Mouse (Mus musculus): Measurements from ENCODE around the gene Trim8. TPM values are rescaled to one million over a fixed set of nuclear protein-coding genes. Genes with fewer than 3 reads are reported as not detected.
A peak's percentile ranks its signal among the peaks of the same experiment; 100 is the strongest.

Gene Trim8
- polyA plus RNA-seq, 1 experiment from 2014 or later, result 17.0 TPM

- no peaks in the 10 kb centered on the region for H3K36me3 ChIP-seq (ENCODE audit: control insufficient read depth, insufficient read depth)
- peak; percentile 83 for ATAC-seq (replicated peaks; ENCODE audit: extremely low read depth, insufficient read depth, low FRiP score)
- no peaks in the 10 kb centered on the region for H3K9me3 ChIP-seq (replicated peaks; ENCODE audit: control insufficient read depth, low read length)
- no peaks in the 10 kb centered on the region for H3K27me3 ChIP-seq (ENCODE audit: control insufficient read depth, insufficient read depth, low read length)
- H3K4me3 ChIP-seq (ENCODE audit: low read length), result peak overlapping the region; percentile 95
- H3K4me2 ChIP-seq (ENCODE audit: low read depth, low read length), result peak overlapping the region; percentile 95
- H3K9ac ChIP-seq (ENCODE audit: low read length), result peak overlapping the region; percentile 96
- peaks cover 10% of the 10 kb centered on the region for H3K4me1 ChIP-seq (ENCODE audit: control insufficient read depth, insufficient read depth, low read length)
- H3K27ac ChIP-seq (ENCODE audit: low read length), result peak overlapping the region; percentile 99
- under 1% methylated on average over 45 of the region's 52 CpGs for WGBS
Measured at GRCm38 (mm10) chr19:46499836-46500580, 1.5 kb upstream of the Trim8 start.

DNA sequence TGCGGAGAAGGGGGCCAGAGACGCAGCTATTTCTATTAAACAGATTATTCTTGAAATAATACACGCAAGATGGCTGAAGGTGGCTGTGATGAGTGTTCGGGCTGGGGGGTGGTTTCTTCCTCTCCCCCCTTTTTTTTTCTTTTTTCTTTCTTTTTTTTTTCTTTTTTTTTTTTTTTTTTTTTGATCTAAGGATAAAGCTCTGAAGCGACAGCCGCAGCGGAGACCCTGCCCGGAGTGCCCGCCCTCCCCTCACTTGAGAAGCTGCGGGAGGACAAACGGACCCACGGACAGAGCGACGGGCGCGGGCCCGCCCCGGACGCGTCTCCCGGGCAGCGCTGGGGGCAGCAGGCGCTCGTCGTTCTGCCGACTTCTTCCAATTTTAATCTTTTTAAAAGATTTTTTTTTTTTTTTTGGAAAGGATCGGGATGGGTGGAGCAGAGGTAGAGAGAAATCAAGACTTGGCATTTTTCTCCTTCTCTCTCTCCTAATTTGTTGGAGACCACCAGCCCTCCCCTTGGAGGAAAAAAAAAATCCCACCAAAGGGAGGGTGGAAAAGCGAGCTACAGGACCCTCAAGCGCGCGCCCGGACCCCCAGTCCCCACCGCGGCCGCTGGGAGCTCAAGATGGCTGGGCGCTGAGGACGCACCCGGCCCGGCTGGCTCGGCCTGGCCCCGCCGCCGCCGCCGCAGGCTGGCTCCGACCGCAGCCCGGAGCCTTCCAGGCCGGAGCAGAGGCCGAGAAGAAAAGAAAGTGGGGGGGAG, 741 bp upstream of the Trim8 start:
- Histone ChIP-seq H3K27ac (ENCODE audit: low read length) (peak overlapping the region; percentile 99), H3K9ac (ENCODE audit: low read length) (peak overlapping the region; percentile 96), H3K36me3 (ENCODE audit: control insufficient read depth, insufficient read depth) (no peaks in the 10 kb centered on the region), H3K27me3 (ENCODE audit: control insufficient read depth, insufficient read depth, low read length) (no peaks in the 10 kb centered on the region), H3K9me3 (replicated peaks; ENCODE audit: control insufficient read depth, low read length) (no peaks in the 10 kb centered on the region), H3K4me1 (ENCODE audit: control insufficient read depth, insufficient read depth, low read length) (peaks cover 17% of the 10 kb centered on the region), H3K4me3 (ENCODE audit: low read length) (peak overlapping the region; percentile 95), H3K4me2 (ENCODE audit: low read depth, low read length) (peak overlapping the region; percentile 95)
- under 1% methylated on average over 48 of the region's 50 CpGs for WGBS
- ATAC-seq (replicated peaks; ENCODE audit: extremely low read depth, insufficient read depth, low FRiP score), result peak; percentile 1

GRCm38 (mm10) chr19:46502069-46502455, 560 bp downstream of the Trim8 start:
- WGBS, result 0% methylated on average over 45 of the region's 46 CpGs

DNA sequence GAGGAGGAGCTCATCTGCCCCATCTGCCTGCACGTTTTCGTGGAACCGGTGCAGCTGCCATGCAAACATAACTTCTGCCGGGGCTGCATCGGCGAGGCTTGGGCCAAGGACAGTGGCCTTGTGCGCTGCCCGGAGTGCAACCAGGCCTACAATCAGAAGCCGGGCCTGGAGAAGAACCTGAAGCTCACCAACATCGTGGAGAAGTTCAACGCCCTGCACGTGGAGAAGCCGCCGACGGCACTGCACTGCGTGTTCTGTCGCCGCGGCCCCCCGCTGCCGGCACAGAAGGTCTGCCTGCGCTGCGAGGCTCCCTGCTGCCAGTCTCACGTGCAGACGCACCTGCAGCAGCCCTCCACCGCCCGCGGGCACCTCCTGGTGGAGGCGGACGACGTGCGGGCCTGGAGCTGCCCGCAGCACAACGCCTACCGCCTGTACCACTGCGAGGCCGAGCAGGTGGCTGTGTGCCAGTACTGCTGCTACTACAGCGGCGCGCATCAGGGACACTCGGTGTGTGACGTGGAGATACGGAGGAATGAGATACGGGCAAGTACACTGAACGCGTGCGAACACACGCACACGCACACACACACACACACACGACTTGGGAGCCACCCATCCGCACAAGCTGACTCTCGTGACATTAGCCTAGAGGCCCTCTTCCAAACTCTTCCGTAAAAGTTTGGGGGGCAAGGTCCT, 1.1 kb downstream of the Trim8 start:
- Histone ChIP-seq H3K4me1 (ENCODE audit: control insufficient read depth, insufficient read depth, low read length) (peaks cover 36% of the 10 kb centered on the region), H3K27ac (ENCODE audit: low read length) (peak overlapping the region; percentile 99), H3K27me3 (ENCODE audit: control insufficient read depth, insufficient read depth, low read length) (no peaks in the 10 kb centered on the region), H3K9ac (ENCODE audit: low read length) (peak overlapping the region; percentile 99), H3K9me3 (replicated peaks; ENCODE audit: control insufficient read depth, low read length) (no peaks in the 10 kb centered on the region), H3K4me3 (ENCODE audit: low read length) (peak overlapping the region; percentile 95), H3K36me3 (ENCODE audit: control insufficient read depth, insufficient read depth) (peaks cover 9% of the 10 kb centered on the region), H3K4me2 (ENCODE audit: low read depth, low read length) (peak overlapping the region; percentile 95)
- ATAC-seq (replicated peaks; ENCODE audit: extremely low read depth, insufficient read depth, low FRiP score), result peak; percentile 6
- WGBS, result under 1% methylated on average over 53 of the region's 53 CpGs

More at GRCm38 (mm10) chr19:46502069-46502455, 560 bp downstream of the Trim8 start:
- H3K27me3 ChIP-seq (ENCODE audit: control insufficient read depth, insufficient read depth, low read length), result no peaks in the 10 kb centered on the region
- peaks cover 5% of the 10 kb centered on the region for H3K36me3 ChIP-seq (ENCODE audit: control insufficient read depth, insufficient read depth)
- peaks cover 30% of the 10 kb centered on the region for H3K4me1 ChIP-seq (ENCODE audit: control insufficient read depth, insufficient read depth, low read length)
- ATAC-seq (replicated peaks; ENCODE audit: extremely low read depth, insufficient read depth, low FRiP score), result peak; percentile 5
- peak overlapping the region; percentile 99 for H3K9ac ChIP-seq (ENCODE audit: low read length)
- peak overlapping the region; percentile 95 for H3K4me3 ChIP-seq (ENCODE audit: low read length)
- peak overlapping the region; percentile 99 for H3K27ac ChIP-seq (ENCODE audit: low read length)
- no peaks in the 10 kb centered on the region for H3K9me3 ChIP-seq (replicated peaks; ENCODE audit: control insufficient read depth, low read length)
- peak overlapping the region; percentile 95 for H3K4me2 ChIP-seq (ENCODE audit: low read depth, low read length)

GRCm38 (mm10) chr19:46503351-46504084, 2.0 kb downstream of the Trim8 start:
- H3K36me3 ChIP-seq (ENCODE audit: control insufficient read depth, insufficient read depth), result peaks cover 14% of the 10 kb centered on the region
- no peaks in the 10 kb centered on the region for H3K9me3 ChIP-seq (replicated peaks; ENCODE audit: control insufficient read depth, low read length)
- peak overlapping the region; percentile 99 for H3K27ac ChIP-seq (ENCODE audit: low read length)
- ATAC-seq (replicated peaks; ENCODE audit: extremely low read depth, insufficient read depth, low FRiP score), result peak; percentile 21
- peak overlapping the region; percentile 99 for H3K9ac ChIP-seq (ENCODE audit: low read length)
- H3K4me1 ChIP-seq (ENCODE audit: control insufficient read depth, insufficient read depth, low read length), result peaks cover 45% of the 10 kb centered on the region
- peak overlapping the region; percentile 95 for H3K4me3 ChIP-seq (ENCODE audit: low read length)
- 0% methylated on average over 21 of the region's 21 CpGs for WGBS
- H3K4me2 ChIP-seq (ENCODE audit: low read depth, low read length), result peak overlapping the region; percentile 95
- H3K27me3 ChIP-seq (ENCODE audit: control insufficient read depth, insufficient read depth, low read length), result no peaks in the 10 kb centered on the region

- no peaks in the 10 kb centered on the region for H3K27me3 ChIP-seq (ENCODE audit: control insufficient read depth, insufficient read depth, low read length)
- H3K4me1 ChIP-seq (ENCODE audit: control insufficient read depth, insufficient read depth, low read length), result peaks cover 49% of the 10 kb centered on the region
- H3K9ac ChIP-seq (ENCODE audit: low read length), result peak overlapping the region; percentile 99
- H3K4me2 ChIP-seq (ENCODE audit: low read depth, low read length), result peak overlapping the region; percentile 95
- peak overlapping the region; percentile 95 for H3K4me3 ChIP-seq (ENCODE audit: low read length)
- peak overlapping the region; percentile 99 for H3K27ac ChIP-seq (ENCODE audit: low read length)
- no peaks in the 10 kb centered on the region for H3K9me3 ChIP-seq (replicated peaks; ENCODE audit: control insufficient read depth, low read length)
- no peak for ATAC-seq (replicated peaks; ENCODE audit: extremely low read depth, insufficient read depth, low FRiP score)
- peaks cover 14% of the 10 kb centered on the region for H3K36me3 ChIP-seq (ENCODE audit: control insufficient read depth, insufficient read depth)
- 5% methylated on average over 4 of the region's 4 CpGs for WGBS
Measured at GRCm38 (mm10) chr19:46504085-46504552, 2.6 kb downstream of the Trim8 start.

DNA sequence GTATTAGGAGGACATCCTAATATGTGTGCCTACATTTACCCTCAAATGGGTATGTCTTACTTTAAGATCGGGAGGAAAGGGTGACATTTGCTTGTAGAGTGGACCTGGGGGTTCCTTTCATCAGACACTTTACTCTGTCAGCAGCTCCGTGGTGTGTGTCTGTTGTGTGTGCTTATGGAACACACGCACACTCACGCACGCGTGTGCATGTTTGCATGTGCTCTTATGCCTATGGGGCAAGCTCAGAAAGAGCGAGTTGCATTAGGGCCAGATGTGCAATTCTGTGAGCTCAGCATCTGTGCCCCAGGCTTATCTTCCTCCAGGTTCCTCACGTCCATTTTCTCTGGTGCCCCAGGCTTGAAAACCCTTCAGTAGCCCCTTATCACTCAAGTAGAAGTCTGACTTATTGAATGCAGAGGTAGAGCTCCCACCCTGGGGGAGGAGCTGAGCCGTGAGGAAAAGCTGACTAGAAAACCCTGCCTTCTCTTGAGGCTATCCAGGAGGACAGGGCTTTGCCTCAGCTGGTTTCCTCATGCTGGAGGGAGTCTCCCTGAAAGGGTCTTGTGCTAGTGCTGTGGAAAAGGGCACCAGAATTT, 3.4 kb downstream of the Trim8 start:
- Histone ChIP-seq H3K9me3 (replicated peaks; ENCODE audit: control insufficient read depth, low read length) (no peaks in the 10 kb centered on the region), H3K4me2 (ENCODE audit: low read depth, low read length) (peak overlapping the region; percentile 95), H3K27ac (ENCODE audit: low read length) (peak overlapping the region; percentile 99), H3K4me1 (ENCODE audit: control insufficient read depth, insufficient read depth, low read length) (peaks cover 55% of the 10 kb centered on the region), H3K9ac (ENCODE audit: low read length) (peak overlapping the region; percentile 99), H3K4me3 (ENCODE audit: low read length) (peak overlapping the region; percentile 95), H3K36me3 (ENCODE audit: control insufficient read depth, insufficient read depth) (peaks cover 14% of the 10 kb centered on the region), H3K27me3 (ENCODE audit: control insufficient read depth, insufficient read depth, low read length) (no peaks in the 10 kb centered on the region)
- ATAC-seq (replicated peaks; ENCODE audit: extremely low read depth, insufficient read depth, low FRiP score), result no peak
- 28% methylated on average over 9 of the region's 9 CpGs for WGBS
